Mouse (Mus musculus): ENCODE measurements around the gene Runx2. TPM values are rescaled to one million over a fixed set of nuclear protein-coding genes. Genes with fewer than 3 reads are reported as not detected.

The Runx2 gene
- total RNA-seq, 2 experiments from 2014 or later: 11.6 to 29.5 TPM

- no peak for DNase-seq (ENCODE audit: low spot score in 2 of 2)
Measured at GRCm38 (mm10) chr17:44718591-44718990, 96.0 kb downstream of the Runx2 start.

GRCm38 (mm10) chr17:44718036-44718435 is 96.6 kb downstream of the Runx2 start:
- no peak for DNase-seq (ENCODE audit: low spot score in 2 of 2)

GRCm38 (mm10) chr17:44714116-44714515 is 100.5 kb downstream of the Runx2 start:
- no peak for DNase-seq (ENCODE audit: low spot score in 2 of 2)

GRCm38 (mm10) chr17:44713404-44713803 is 101.2 kb downstream of the Runx2 start:
- DNase-seq (ENCODE audit: low spot score in 2 of 2): no peak

- peak; percentile 61 to 77 for DNase-seq (ENCODE audit: low spot score in 2 of 2)
Measured at GRCm38 (mm10) chr17:44709516-44710252, 104.9 kb downstream of the Runx2 start.

GRCm38 (mm10) chr17:44707956-44708355 is 106.6 kb downstream of the Runx2 start:
- DNase-seq (ENCODE audit: low spot score in 2 of 2): no peak

GRCm38 (mm10) chr17:44706531-44706930 is 108.1 kb downstream of the Runx2 start:
- DNase-seq (ENCODE audit: low spot score in 2 of 2): no peak

- no peak for DNase-seq (ENCODE audit: low spot score in 2 of 2)
Measured at GRCm38 (mm10) chr17:44702506-44703298, 111.9 kb downstream of the Runx2 start.

- no peak for DNase-seq (ENCODE audit: low spot score in 2 of 2)
Measured at GRCm38 (mm10) chr17:44701531-44701930, 113.1 kb downstream of the Runx2 start.

- DNase-seq (ENCODE audit: low spot score in 2 of 2): no peak
Measured at GRCm38 (mm10) chr17:44700326-44700725, 114.3 kb downstream of the Runx2 start.

- DNase-seq (ENCODE audit: low spot score in 2 of 2): no peak
Measured at GRCm38 (mm10) chr17:44697053-44697452, 117.5 kb downstream of the Runx2 start.

GRCm38 (mm10) chr17:44693552-44693951 is 121.0 kb downstream of the Runx2 start:
- no peak for DNase-seq (ENCODE audit: low spot score in 2 of 2)

- DNase-seq (ENCODE audit: low spot score in 2 of 2): no peak
Measured at GRCm38 (mm10) chr17:44691517-44691916, 123.1 kb downstream of the Runx2 start.

GRCm38 (mm10) chr17:44690410-44691035 is 124.1 kb downstream of the Runx2 start:
- no peak for DNase-seq (ENCODE audit: low spot score in 2 of 2)

GRCm38 (mm10) chr17:44688306-44688705 is 126.3 kb downstream of the Runx2 start:
- no peak for DNase-seq (ENCODE audit: low spot score in 2 of 2)

GRCm38 (mm10) chr17:44685514-44685913 is 129.1 kb downstream of the Runx2 start:
- DNase-seq (ENCODE audit: low spot score in 2 of 2): no peak

- DNase-seq (ENCODE audit: low spot score in 2 of 2): no peak
Measured at GRCm38 (mm10) chr17:44683026-44683425, 131.6 kb downstream of the Runx2 start.

- DNase-seq (ENCODE audit: low spot score in 2 of 2): peak in 1 of 2 experiments; percentile 22
Measured at GRCm38 (mm10) chr17:44677782-44678181, 136.8 kb downstream of the Runx2 start.

- DNase-seq (ENCODE audit: low spot score in 2 of 2): no peak
Measured at GRCm38 (mm10) chr17:44672806-44673205, 141.8 kb downstream of the Runx2 start.

- peak in 1 of 2 experiments; percentile 26 for DNase-seq (ENCODE audit: low spot score in 2 of 2)
Measured at GRCm38 (mm10) chr17:44671946-44672692, 142.5 kb downstream of the Runx2 start.

- no peak for DNase-seq (ENCODE audit: low spot score in 2 of 2)
Measured at GRCm38 (mm10) chr17:44669985-44670384, 144.6 kb downstream of the Runx2 start.
